Mouse (Mus musculus) right cerebral cortex, postnatal 25 days (tissue): ENCODE results near the gene Olfr986.

Experiments
- DNase-seq: peaks from one replicate; pipeline ENCODE4 v3.0.0; 2022

Olfr986 gene

GRCm38 (mm10) chr9:40235220-40235619 is 54.5 kb downstream of the Olfr986 start:
- DNase-seq: no peak
